Mouse (Mus musculus): ENCODE measurements around the gene Prrc2c. TPM values are rescaled to one million over a fixed set of nuclear protein-coding genes. Genes with fewer than 3 reads are reported as not detected.

Gene Prrc2c
- polyA plus RNA-seq, 1 experiment from 2014 or later = 68.1 TPM

DNA sequence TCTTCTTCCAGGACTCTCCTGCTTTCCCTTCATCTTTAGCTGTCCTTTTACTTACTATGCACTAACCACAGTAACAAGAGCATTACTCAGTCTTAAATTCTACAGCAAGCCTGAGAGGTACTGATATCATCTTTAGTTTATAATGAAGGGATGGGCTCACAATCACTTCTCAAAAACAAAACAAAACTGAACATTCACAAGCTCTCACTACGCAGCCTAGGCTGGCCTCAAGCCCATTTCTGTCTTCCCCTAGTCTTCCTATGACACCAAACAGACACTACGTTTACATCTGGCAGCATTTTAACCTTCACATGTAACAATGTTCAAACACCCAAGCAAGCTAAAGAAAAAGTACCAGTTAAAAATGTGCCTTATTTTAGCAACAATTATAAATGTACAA is 1.9 kb downstream of the Prrc2c start:
- peaks cover 49% of the 10 kb centered on the region for H3K4me1 ChIP-seq
- no peaks in the 10 kb centered on the region for H3K9me3 ChIP-seq (replicated peaks)
- ATAC-seq = no peak
- no peak overlapping the region for H3K27ac ChIP-seq
- H3K36me3 ChIP-seq = peaks cover 8% of the 10 kb centered on the region
- 34% methylated on average over 2 of the region's 2 CpGs for WGBS (ENCODE audit: insufficient replicate concordance)
- H3K4me3 ChIP-seq = peak overlapping the region; percentile 98
- peak overlapping the region; percentile 98 for H3K9ac ChIP-seq
- peak overlapping the region; percentile 74 for H3K4me2 ChIP-seq
- H3K27me3 ChIP-seq (replicated peaks) = no peaks in the 10 kb centered on the region; the same call in 1 of the 2 replicates

DNA sequence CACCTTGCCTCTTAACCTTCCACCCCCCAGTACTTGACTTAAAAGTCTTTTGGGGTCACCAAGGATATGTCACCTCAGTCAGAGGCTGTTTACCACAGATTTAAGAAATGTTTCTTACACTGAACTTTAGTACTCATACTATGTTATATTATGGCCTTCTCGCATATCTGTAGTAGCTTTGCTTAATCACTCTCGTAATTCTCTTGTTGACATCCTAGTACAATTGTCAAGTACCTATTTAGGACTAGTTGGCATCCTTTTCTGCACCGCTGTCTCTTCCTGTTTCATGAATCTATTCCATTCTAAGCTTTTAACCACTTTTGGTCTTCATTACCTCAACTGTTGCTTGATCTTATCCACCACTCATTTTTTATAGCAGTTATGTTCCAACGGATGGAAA is 5.3 kb downstream of the Prrc2c start:
- Histone ChIP-seq H3K4me3 (no peak overlapping the region), H3K9me3 (replicated peaks) (no peaks in the 10 kb centered on the region), H3K36me3 (peaks cover 13% of the 10 kb centered on the region), H3K27ac (no peak overlapping the region), H3K9ac (no peak overlapping the region), H3K27me3 (replicated peaks) (no peaks in the 10 kb centered on the region), H3K4me2 (no peak overlapping the region), H3K4me1 (peaks cover 56% of the 10 kb centered on the region)
- no peak for ATAC-seq
- 58% methylated on average over 4 of the region's 4 CpGs for WGBS (ENCODE audit: insufficient replicate concordance)

DNA sequence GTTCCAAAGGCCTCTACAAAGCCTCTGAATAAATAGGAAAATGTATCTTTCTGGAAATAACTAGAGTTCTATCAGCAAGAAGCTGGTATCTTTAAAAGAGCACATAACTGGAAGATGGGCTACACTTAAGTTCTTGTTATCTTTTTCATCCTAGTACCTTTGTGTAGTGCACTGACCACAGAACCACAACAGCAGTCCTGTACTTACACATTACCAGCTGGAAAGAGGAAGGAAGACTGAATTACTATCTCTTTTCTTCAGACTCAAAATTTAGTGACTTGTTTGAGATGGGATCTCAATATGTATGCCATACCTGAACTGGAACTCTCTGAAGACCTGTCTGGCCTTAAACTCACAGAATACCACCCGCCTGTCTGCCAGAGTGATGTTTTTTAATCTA is 6.1 kb downstream of the Prrc2c start:
- 27% methylated on average over 1 of the region's 1 CpGs for WGBS (ENCODE audit: insufficient replicate concordance)
- Histone ChIP-seq H3K27me3 (replicated peaks) (no peaks in the 10 kb centered on the region), H3K9me3 (replicated peaks) (no peaks in the 10 kb centered on the region), H3K36me3 (peaks cover 13% of the 10 kb centered on the region), H3K4me1 (peaks cover 56% of the 10 kb centered on the region), H3K27ac (no peak overlapping the region), H3K9ac (no peak overlapping the region), H3K4me3 (no peak overlapping the region), H3K4me2 (no peak overlapping the region)
- ATAC-seq = no peak

DNA sequence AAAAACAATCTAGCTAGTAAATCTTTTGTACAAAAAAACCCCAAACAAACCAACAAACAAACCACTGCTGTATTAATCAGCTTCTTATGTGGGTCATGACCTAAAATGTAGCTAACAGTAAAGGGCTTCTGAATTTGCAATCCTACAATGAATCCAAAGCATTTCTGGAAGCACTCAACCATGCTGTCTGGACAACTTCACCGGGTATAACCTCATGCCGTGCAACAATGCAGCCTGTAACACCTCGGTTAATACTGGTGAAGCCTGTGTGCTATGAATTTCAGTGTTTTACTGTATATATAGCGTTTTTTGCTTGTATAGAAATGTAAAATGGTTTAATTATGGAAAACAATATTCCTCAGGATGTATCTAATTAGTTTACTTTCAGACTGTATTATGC is 8.3 kb downstream of the Prrc2c start:
- H3K9me3 ChIP-seq (replicated peaks) = no peaks in the 10 kb centered on the region
- no peaks in the 10 kb centered on the region for H3K27me3 ChIP-seq (replicated peaks)
- no peak overlapping the region for H3K9ac ChIP-seq
- WGBS (ENCODE audit: insufficient replicate concordance) = 86% methylated on average over 4 of the region's 4 CpGs
- H3K4me2 ChIP-seq = no peak overlapping the region
- H3K27ac ChIP-seq = no peak overlapping the region
- H3K4me1 ChIP-seq = peaks cover 39% of the 10 kb centered on the region
- H3K4me3 ChIP-seq = no peak overlapping the region
- ATAC-seq = no peak
- H3K36me3 ChIP-seq = peaks cover 12% of the 10 kb centered on the region

DNA sequence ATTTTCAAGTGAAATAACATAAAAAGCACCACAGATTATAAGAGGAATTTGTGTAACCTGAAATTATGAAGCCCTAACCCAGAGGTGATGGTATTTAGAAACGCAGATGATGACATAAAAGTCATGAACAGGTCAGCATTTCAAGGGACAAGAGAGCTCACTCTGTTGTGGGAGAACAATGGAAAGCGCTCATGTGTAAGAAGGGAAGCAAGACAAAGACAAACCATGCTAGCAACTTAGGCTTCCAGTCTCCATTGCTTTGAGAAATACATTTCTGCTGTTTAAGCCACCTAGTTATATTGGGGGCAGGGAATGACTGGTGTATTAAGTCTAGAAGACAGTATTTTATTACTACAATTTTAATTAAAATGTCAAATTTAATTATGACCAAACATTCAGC is 10.9 kb downstream of the Prrc2c start:
- Histone ChIP-seq H3K4me2 (no peak overlapping the region), H3K27ac (no peak overlapping the region), H3K9me3 (replicated peaks) (no peaks in the 10 kb centered on the region), H3K4me3 (no peak overlapping the region), H3K36me3 (peaks cover 16% of the 10 kb centered on the region), H3K9ac (no peak overlapping the region), H3K27me3 (replicated peaks) (no peaks in the 10 kb centered on the region), H3K4me1 (peaks cover 32% of the 10 kb centered on the region)
- 88% methylated on average over 2 of the region's 2 CpGs for WGBS (ENCODE audit: insufficient replicate concordance)
- no peak for ATAC-seq

DNA sequence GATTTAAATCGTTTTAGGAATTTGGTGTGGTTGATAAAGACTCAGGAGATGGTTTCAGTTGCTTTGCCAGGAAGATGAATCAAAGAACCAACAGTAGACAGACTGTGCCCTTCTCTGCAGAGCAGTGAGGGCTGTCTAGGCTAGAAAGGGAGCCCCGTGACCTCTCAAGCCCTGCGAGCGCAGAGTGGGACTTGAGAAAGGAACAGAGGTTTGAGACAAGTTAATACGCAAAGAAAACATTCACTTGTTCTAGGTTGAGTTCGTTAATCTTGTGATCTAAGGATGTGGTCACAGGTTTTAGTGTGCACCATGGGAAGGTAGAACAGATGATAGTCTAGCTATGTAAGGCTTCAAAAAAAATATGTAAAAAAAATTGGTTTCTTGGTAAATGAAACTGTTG is 12.4 kb downstream of the Prrc2c start:
- Histone ChIP-seq H3K9ac (no peak overlapping the region), H3K27ac (no peak overlapping the region), H3K4me3 (no peak overlapping the region), H3K27me3 (replicated peaks) (no peaks in the 10 kb centered on the region), H3K4me2 (no peak overlapping the region), H3K4me1 (peaks cover 36% of the 10 kb centered on the region), H3K36me3 (peaks cover 27% of the 10 kb centered on the region), H3K9me3 (replicated peaks) (no peaks in the 10 kb centered on the region)
- WGBS (ENCODE audit: insufficient replicate concordance) = 76% methylated on average over 6 of the region's 6 CpGs
- ATAC-seq = no peak

DNA sequence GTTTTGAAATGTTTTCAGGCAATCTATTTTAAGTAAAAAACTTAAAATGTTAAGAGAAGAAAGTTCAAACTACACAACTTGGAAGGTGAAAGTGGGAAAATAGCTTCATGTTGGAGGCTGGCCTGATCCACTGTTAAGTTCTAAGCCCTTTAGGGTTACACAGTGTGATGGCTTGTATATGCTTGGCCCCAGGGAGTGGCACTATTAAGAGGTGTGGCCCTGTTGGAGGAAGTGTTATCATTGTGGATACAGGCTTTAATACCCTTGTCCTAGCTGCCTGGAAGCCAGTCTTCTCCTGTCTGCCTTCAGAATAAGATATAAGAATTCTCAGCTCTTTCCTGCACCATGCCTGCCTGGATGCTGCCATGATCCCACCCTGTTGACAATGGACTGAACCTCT is 16.7 kb downstream of the Prrc2c start:
- H3K4me2 ChIP-seq = peak overlapping the region; percentile 40
- H3K27me3 ChIP-seq (replicated peaks) = no peaks in the 10 kb centered on the region
- H3K4me3 ChIP-seq = no peak overlapping the region
- peak; percentile 99 for ATAC-seq
- no peak overlapping the region for H3K9ac ChIP-seq
- peak overlapping the region; percentile 67 for H3K27ac ChIP-seq
- peaks cover 28% of the 10 kb centered on the region for H3K4me1 ChIP-seq
- H3K9me3 ChIP-seq (replicated peaks) = no peaks in the 10 kb centered on the region
- H3K36me3 ChIP-seq = peaks cover 57% of the 10 kb centered on the region

DNA sequence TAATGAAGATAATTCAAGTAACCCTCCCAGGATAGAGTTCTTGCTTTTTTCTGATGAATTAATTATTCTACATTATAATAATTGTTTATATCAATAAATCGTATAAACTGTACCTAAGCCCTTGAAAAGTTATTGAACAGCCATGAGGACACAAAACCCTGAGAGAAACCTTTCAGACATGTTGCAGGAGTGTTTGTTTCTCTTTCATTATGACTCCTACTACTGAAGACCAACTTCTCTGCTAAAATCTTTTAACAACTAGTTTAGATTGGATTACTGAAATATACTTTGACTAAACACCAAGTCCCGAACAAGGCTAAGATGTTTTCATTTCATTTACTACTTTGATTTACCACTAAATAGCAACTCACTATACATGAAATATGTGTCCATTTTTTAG is 19.7 kb downstream of the Prrc2c start:
- Histone ChIP-seq H3K9me3 (replicated peaks) (no peaks in the 10 kb centered on the region), H3K27ac (no peak overlapping the region), H3K27me3 (replicated peaks) (no peaks in the 10 kb centered on the region), H3K36me3 (peaks cover 79% of the 10 kb centered on the region), H3K4me2 (no peak overlapping the region), H3K4me3 (no peak overlapping the region), H3K4me1 (peaks cover 23% of the 10 kb centered on the region), H3K9ac (no peak overlapping the region)
- no peak for ATAC-seq
- 81% methylated on average over 2 of the region's 2 CpGs for WGBS (ENCODE audit: insufficient replicate concordance)

DNA sequence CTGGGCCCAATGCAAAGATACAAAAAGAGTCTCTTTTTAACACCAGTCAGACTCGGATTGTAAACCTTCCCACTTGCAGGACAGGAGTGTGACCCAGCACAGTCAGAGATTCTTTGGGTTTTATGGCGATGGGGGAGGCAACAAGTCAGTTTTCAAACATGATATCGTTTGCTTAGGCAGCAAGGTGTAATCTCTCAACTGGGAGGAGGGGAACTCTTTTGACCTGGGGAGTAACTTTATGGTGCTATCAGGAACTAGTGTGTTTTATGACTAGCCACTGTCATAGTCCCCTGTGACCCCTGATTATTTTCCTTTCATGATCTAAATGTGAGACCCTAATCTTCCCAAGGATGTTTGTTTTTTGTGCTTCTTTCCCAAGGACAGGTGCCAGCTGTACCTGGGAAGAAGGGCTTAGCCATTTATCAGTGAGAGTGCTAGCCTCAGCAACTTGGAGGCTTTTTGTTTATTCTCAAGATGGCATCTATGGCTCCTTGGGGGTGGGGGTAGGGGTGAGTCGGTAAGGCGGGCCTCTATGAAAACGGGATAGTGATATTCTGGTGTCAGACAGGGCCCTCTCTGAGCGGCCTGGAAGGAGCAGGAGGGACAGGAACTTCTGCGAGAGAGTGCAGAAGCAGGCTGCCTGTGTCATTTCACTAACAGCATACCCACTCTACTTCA is 39.8 kb downstream of the Prrc2c start:
- Histone ChIP-seq H3K4me1 (no peaks in the 10 kb centered on the region), H3K4me2 (no peak overlapping the region), H3K4me3 (no peak overlapping the region), H3K27me3 (replicated peaks) (no peaks in the 10 kb centered on the region), H3K27ac (no peak overlapping the region), H3K36me3 (peaks cover 83% of the 10 kb centered on the region), H3K9me3 (replicated peaks) (no peaks in the 10 kb centered on the region), H3K9ac (no peak overlapping the region)
- ATAC-seq = no peak; the same call in 1 of the 2 replicates
- WGBS (ENCODE audit: insufficient replicate concordance) = 80% methylated on average over 8 of the region's 8 CpGs

DNA sequence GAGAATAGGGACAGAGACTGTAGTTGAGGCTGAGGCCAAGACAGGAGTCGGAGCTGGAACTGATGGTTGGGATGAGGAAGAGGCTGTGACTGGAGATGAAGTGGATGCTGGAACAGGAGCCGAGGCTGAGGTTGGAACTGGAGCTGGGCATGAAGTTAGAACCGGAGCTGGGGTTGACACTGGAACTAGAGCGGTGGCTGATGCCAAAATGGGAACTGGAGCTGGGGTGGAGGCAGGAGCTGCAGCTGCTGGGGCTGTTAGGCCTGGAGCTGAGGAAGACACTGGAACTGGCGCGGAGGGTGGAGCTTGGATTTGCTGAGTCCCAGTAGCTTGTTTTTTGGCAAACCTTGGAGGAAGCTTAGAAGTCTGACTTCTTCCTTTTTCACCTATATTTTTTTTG is 42.5 kb downstream of the Prrc2c start:
- Histone ChIP-seq H3K9me3 (replicated peaks) (no peaks in the 10 kb centered on the region), H3K4me3 (no peak overlapping the region), H3K36me3 (peaks cover 86% of the 10 kb centered on the region), H3K27me3 (replicated peaks) (no peaks in the 10 kb centered on the region), H3K4me1 (no peaks in the 10 kb centered on the region), H3K9ac (no peak overlapping the region), H3K4me2 (no peak overlapping the region), H3K27ac (no peak overlapping the region)
- ATAC-seq = no peak
- WGBS (ENCODE audit: insufficient replicate concordance) = 91% methylated on average over 6 of the region's 6 CpGs

DNA sequence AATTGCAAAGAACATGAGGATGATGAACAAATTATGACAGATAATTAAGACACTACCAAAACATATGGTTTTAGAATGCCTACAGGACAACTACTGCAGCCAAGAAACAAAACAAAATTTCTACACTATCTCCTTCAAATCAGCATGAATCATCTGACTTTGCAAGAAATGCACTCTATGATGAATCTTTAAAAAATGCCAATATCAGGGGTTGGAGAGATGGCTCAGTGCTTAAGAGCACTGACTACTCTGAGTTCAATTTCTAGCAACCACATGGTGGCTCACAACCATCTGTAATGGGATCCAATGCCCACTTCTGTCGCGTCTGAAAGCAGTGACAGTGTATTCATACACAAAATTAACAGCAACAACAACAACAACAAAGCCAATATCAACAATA is 46.6 kb downstream of the Prrc2c start:
- H3K4me2 ChIP-seq = no peak overlapping the region
- H3K36me3 ChIP-seq = peaks cover 91% of the 10 kb centered on the region
- no peak overlapping the region for H3K9ac ChIP-seq
- no peaks in the 10 kb centered on the region for H3K9me3 ChIP-seq (replicated peaks)
- no peak overlapping the region for H3K4me3 ChIP-seq
- no peaks in the 10 kb centered on the region for H3K27me3 ChIP-seq (replicated peaks)
- WGBS (ENCODE audit: insufficient replicate concordance) = 90% methylated on average over 2 of the region's 2 CpGs
- no peaks in the 10 kb centered on the region for H3K4me1 ChIP-seq
- no peak overlapping the region for H3K27ac ChIP-seq
- no peak for ATAC-seq

DNA sequence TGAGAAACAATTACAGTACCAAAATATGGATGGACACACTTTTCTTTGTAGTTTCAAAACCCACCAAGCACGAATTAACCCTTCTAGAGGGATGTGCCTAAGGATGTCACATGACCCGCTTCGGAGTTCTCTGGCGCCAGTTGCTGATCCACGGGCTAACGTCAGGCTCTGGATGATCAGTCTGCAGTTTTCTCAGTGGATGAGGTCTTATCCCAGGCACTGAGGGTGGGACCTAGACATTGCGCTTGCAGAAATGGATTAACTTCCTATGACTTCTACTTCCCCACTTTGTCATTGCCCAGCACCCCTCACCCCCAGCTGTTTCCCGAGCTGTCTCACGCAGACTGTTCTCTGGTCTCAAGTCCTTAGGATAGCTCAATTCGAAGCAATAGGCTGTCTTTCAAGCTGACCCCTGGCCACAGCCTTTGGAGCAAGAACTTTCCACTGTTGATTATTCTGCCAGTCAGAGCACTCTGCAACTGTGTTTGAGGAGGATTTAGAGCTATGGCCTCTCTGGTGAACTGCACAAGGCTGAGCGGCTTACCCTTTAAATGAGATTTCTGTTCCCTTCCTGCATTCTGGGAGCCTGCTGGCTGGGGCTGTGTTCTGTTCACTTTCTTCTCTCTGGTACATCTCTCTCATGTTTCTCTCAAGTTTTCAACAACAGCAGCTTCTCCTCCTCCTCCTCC is 74.7 kb downstream of the Prrc2c start:
- Histone ChIP-seq H3K4me2 (peak overlapping the region; percentile 61), H3K27me3 (replicated peaks) (no peaks in the 10 kb centered on the region), H3K4me3 (peak overlapping the region; percentile 33), H3K9me3 (replicated peaks) (no peaks in the 10 kb centered on the region), H3K27ac (no peak overlapping the region), H3K4me1 (peaks cover 5% of the 10 kb centered on the region), H3K9ac (peak overlapping the region; percentile 66), H3K36me3 (peaks cover 19% of the 10 kb centered on the region)
- 3% methylated on average over 11 of the region's 11 CpGs for WGBS (ENCODE audit: insufficient replicate concordance)
- ATAC-seq = peak; percentile 83

Data from liver, embryonic 12.5 days (tissue).